Mouse (Mus musculus) cerebellum, adult 18-20 months (tissue): ENCODE data around the gene P2ry14.

Source experiments
- DNase-seq, 2 experiments: peaks; one replicate each; pipeline ENCODE4 v3.0.0; 2021

P2ry14 gene

DNA sequence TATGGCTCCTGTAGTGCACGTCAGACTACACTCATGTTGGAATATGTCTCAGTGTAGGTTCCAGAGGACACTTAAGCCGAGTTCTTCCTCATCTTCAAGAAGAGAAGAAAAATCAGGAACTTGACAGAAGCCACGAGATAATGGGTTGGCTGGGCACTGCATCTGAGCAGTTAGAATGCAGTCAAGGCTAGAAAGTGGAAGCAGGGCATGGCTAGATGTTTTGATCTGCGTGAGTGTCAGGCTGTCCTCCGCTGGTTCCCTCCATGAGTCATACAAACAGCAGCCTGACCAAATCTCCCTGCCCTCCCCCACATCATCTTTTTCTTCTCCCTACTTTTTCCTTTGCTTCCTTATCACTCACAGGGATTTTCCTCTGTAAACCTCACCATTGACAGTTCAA is at the start of gene P2ry14:
TSS of gene P2ry14 (minus strand) at position 195 of the 400 bp plus-strand sequence.
- DNase-seq, result no peak

DNA sequence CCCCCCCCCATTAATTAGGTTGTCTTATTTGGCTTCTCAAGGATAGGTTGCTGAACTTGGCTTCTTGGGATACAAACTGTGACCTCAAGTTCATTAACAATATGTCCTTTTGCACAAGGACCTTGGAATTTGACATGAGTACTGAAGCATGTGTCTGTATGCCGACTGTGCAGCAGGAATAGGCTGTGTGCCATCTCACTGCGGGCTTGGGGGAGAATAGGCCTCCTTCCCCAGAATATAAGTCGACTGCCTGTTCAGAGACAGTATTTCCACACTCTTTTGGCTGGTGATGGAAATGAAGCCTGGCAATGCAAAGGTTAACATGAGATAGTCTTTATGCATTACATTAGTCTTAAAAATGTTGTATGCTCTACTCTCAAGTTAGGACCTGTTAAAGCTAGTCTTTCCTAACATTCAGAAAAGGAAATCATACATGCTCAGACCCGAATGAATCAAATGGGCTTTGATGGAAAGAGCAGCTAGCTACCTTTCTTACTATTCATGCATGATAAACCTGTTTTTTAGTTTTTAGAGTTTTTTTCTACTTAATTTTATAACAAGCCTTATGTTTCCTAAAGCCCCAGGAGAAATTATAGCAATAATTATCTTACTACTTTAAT is 44.0 kb upstream of the P2ry14 start:
- peak; percentile 35 to 38 for DNase-seq

DNA sequence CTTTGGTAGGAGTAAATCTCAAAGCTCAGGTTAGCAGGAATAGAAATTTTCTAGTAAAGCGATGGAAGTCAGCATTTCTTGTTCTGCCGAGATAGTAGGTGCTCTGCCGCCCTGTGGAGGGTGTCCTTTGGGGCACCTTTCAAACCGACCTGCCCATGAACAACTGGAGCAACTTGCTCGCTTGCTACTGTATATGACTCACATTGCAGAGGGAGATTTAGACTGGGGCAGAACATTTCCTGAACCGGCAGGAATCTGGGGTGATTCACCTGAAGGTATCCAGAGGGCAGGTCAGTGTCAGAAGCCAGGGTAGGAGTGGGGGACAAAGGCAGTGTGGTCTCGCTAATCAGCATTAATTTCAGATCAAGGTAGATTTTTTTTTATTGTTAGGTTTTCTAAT is 41.5 kb upstream of the P2ry14 start, which contains the start of gene Gpr87:
TSS of gene Gpr87 (minus strand) at position 167 of the 400 bp plus-strand sequence.
- no peak for DNase-seq

DNA sequence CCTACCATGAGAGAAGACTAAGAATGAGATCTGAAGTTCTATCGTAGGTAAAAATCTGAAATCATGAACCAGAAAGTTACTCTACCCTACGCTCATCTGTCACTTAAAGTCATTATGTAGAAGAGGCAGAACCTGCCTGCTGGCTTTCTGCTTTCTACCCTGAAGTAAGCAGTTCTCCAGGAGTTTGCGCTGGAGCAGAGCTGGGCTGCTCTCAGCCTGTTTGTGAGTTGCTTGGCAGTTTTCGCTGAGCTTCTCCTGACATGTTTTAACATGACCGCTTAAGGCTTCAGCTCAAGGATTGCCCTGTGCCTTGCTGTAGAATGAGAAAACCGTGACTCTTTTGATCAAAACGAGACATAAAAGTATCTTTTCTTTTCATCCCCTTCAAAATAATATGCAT is 40.7 kb upstream of the P2ry14 start:
- DNase-seq, result no peak

DNA sequence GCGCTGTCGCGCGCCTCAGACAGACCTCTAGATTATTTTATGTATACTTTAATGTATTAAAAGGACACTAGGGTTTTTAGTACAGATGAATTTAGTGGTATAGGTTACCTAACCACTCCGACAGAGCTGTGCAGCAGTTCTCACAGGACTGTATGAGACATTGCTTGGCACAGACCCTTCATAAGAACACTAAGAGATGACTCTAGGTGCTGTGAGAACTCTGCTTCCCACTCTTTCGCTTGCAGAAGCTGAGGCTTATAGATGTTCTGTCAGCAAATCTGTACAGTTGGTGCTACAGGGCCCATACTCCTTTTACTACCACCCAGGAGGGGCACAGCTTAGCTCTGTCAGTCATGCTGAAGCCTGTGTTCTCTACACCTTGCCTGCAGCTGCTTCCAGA is 38.3 kb upstream of the P2ry14 start:
- DNase-seq, result no peak

DNA sequence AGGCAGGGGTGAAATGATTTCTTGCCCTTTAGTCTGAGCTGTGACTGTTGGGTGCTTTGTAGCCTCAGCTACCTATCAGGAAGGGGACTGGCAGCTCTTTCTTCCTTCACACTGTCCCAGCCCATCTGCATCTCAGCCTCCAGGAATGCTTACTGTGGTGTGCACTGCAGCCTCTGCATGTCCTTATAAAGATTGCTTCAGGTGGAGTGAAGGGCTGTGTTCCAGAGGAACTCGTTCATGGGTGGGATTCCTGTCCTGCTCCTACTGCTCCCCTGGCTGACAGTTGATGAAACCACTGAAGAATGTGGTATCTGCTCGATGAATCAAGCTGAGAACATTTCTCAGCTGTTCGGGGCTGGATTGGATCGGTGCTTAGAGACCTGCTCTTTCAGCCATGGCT is 33.9 kb upstream of the P2ry14 start:
- no peak for DNase-seq

DNA sequence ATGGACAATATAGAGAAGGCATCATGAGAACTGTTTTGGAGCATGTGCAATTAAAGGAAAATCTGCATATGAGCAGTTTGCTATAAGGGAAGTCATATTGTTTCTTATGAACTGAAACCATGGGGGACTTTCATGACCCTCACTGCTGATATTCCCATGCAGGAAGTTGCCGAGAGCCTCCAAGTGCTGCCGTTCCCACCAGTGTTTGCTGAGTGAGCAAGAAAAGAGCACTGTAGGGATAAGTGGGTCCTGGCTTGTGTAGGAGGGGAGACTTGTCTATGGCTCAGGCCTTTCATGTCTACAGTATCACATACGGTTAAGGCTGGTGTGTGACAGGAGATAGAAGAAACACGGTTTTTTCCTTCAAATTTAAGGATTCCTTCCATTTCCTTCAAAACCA is 32.2 kb upstream of the P2ry14 start:
- no peak for DNase-seq

DNA sequence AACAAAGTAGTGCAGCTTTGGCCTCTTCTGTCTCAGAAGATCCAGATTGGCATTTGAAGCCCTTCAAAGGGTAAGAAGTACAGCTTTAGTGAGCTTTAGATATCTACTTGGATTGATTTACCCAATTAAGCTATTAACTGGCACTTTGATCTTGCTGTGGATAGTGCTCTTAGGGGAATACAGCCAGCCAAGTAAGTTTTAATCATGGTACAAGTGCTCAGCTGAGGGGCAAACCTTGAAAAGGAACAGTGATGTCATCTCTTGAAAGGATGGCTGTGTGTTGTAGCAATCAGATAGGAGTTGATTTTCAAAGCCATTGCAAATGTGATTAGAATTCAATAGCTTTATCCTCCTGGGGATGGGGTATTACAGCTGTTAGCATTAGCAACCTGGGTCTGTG is 28.7 kb upstream of the P2ry14 start:
- no peak for DNase-seq

DNA sequence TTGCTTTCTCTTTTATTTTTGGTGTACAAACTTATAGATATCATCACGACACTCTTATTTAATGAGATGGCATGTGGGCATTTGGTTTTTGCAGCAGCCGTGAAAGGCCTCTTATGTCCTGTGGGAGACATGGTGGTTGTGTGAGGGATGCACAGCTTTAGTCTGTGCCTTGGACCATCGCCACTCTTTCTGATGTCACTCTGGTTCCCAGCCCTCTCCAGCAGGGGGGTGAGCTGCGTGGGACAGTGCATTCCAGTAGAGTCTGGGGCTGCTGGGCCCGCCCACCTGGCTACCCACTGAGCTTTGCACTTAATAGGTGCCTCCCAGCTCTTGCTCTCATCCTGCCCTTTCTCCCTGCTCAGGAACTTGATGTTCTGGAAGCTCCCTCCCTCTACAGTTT is 27.7 kb upstream of the P2ry14 start:
- peak; percentile 37 to 42 for DNase-seq

DNA sequence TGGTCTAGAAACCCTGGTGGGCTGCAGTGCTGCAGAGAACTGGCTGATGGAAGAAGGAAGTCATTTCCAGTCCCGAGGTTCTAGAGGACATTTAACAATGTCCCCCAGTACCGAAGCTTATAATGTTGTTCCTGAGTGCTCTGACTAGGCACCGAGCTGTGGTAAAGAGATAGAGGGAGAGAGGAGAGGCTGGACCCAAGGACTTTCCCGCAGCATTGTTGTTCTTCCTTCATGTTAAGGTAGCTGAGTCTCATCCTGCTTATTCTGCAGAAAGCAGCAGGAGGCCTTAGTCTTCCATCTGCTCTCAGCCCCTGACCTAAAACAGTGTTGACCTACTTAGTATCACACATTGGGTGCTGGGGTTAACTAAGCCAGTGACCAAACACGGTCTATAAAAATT is 23.5 kb upstream of the P2ry14 start:
- peak; percentile 78 to 86 for DNase-seq

DNA sequence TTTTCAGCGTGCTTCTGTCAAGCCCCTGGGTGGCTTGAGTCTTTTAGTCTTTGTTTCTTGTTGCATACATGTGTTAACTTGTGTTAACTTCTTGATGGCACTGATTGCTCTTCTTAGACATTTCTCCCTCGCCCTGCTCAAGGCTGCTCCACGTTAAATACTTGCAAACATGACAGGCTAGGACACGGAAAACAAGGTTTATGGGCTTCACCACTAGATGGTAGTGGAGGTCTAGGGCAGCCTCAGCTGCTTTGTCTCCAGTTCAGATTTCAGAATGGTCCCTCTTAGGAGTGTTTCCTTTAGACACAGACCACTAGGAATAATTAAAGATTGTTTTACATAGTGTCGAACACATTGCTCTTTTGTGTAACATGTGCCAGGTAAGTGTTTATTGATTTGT is 21.8 kb upstream of the P2ry14 start:
- DNase-seq, result peak; percentile 77 to 78

DNA sequence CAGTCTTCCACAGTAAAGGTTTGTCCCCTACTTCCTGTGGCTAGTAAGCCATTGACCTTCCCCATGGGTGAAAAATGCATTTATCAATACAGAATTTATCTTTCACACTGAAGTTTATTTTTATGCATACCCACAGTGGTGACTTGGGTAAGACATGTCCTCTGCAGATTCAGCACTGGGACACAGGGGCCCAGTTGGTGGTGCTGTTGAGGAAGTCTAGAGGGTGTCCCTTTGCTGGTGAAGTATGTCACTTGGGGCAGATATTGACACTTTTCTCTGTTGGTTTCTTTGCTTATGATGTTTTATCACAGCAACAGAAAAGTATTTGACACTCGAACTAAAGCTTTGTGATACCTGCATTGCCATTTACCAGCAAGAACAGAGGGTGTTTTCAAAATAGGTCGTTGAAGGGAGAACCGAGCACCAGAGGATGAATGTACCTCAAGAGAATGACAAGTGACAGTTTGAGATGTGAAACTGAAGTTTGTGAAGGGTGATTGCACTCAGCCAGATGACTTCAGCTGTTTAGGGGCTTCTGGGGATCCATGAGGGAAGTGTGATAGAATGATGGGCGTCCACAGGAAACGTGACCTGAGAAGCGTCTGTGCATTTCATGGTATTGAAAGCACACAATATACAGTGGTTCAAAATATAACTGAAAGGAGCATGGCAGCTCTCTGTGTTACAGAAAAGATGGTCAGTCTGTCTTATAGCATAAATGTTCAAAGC is 21.2 kb upstream of the P2ry14 start:
- peak in 1 of 2 experiments; percentile 35 for DNase-seq

DNA sequence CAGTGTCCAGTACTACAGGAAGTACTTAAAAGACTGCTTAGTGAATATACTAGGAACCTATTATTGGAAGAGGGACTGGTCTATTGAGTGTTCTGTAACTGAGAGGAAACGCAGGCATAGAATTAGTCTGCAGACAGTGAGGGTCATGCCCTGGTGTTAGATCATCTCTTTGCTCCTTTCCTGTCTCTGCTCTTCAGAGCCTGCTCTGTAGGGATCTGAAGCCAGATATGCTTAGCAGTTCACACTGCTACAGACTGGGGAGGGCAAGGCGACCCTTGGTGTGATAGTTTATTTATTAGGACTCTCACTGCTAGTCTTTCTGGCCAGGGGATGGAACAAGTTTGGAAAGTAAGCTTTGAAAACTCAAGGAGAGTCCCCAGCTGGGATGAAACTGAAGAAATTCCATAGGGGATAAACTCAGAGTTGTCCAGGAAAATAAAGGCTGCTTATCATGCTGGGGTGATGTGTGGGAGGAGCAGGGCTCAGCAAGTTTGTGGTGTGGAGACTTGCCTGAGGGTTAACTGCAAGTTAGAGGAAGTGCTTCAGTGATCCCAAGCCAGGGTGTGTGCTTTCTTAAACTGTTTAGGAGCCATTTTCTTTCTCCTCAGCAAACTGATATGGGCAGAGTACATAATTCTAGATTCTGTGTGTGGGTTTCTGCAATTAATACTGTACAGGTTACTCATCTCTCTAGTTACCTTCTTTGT is 16.7 kb upstream of the P2ry14 start:
- no peak for DNase-seq

DNA sequence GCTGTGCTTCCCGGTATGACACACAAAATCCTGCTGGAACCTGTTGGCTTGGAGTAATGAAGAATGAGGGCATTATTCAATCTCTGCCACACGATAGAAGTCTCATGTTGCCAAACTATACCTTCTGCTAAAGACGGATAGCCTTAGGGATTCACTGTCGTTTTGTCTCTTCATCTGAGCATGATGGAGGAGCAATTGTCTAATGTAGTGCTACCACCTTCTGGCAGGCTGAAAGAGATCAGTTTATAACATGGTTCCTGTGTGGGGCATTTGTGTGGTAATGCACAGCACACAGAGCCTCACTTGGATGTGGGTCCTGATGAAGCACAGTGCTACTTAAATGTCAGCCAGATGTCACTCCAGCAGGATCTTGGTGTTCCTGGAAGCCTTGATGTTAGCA is 15.8 kb upstream of the P2ry14 start:
- no peak for DNase-seq

DNA sequence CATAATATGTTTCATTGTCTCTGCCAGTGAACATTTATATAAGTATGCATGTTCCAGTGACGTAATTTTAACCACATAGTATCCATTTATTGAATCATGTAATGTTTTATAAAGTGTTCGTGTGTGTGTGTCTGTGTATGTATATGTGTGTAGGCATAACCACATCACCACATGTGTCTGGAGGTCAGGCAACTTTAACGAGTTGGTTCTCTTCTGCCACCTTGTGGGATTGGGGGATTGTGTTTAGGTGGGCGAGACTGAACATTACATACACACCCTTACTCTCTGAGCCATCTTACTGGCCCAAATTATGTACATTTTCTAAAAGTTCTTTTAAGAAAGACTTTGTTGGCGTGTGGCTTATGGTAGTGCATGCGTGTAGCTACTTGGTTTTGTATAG is 15.1 kb upstream of the P2ry14 start:
- DNase-seq, result no peak

DNA sequence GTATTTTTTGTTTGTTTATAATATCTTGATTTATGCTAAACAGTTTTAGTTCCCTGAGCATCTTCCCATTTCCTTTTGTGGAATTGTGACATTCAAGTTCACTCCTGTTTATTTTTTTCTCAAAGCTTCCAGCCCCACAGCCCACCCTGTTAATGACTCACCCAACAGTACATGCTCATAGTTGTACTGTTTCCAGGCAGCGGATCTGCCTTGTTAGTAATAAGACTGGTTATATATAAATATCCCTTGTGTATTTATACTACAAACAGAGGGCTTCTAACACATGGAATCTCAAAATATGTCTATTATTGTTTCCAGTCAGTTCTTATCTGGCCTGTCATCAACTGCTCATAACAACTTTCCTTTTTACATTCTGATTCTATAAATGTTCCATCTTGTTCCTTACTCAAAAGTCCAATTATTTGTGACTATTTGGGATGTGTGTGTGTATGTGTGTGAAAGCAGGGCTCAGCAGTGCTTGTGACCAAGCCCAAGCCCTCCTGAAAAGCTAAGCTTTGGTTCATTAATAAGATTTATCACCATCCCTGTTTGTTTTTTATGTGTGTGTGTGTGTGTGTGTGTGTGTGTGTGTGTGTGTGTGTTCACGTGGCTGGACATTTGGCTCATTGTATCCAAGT is 14.1 kb upstream of the P2ry14 start:
- DNase-seq, result no peak

DNA sequence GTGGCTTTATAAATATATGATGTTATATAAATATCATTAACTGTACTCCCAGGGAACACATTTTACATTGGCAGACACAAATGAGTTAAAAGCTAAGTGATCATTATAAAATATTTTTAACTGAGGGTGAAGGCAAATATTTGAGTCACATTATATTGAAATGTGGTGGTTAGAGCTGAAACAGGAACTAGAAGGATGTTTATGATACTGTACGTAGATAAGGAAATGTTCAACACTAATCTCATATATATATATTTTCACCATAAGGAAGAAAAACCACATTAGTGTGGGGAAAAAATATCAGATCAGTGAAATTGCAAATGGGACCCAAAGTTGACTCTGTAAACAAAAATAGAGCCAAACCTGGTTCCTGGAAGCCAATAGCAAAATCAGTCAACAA is 7.0 kb upstream of the P2ry14 start:
- DNase-seq, result no peak

DNA sequence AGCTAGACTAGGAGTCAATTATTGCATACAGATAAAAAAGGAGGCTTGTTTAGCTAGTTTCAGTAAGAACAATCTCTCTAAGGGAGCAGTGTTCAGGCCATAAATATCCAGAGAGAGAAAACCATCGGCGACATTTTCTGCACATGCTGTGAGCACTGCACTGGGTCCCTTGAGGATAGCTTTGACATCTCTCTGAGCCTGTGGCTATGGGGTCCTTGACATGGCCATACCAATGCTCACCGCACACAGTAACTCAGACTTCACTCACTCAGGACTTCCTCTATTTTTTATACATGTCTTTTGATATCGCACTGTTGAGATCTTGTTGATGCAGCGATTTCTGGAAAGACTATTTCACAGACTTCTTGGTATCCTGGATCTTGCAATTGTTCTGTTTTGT is 3.6 kb upstream of the P2ry14 start:
- no peak for DNase-seq

DNA sequence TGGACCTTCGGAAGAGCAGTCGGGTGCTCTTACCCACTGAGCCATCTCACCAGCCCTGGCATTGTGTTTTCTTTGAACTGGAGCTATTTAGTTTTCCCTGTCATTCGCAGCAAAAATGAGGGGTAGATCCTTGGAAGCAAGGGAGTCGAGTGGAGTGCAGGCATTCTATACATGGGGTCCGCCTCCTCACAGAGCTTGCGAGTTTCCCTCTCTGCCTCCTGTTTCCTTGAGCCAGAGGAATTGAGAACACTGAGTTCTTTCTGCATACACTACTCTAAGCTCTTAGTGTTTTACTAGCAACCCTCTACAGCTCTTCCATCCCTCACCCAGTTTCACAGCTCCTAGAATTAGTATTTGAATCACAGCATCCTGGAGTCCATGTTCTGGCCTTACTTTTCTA is 2.0 kb upstream of the P2ry14 start:
- no peak for DNase-seq

DNA sequence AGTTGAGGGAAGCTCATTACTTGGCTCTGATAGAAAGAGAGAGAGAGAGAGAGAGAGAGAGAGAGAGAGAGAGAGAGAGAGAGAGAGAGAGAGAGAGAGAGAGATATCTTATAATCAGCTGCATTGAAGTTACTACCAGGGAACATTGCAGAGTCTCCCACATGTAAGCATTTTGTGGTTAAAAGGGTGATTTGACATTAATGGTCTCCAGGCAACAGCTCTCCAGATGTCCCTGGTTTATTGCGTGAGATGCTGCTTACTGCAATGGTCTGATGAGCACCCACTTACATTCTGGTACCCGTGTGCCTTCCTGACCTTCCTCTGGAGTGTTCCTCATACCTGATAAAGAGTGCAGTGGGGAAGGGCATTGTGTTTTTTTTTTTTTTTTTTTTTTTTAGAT is 1.5 kb upstream of the P2ry14 start:
- DNase-seq, result no peak

DNA sequence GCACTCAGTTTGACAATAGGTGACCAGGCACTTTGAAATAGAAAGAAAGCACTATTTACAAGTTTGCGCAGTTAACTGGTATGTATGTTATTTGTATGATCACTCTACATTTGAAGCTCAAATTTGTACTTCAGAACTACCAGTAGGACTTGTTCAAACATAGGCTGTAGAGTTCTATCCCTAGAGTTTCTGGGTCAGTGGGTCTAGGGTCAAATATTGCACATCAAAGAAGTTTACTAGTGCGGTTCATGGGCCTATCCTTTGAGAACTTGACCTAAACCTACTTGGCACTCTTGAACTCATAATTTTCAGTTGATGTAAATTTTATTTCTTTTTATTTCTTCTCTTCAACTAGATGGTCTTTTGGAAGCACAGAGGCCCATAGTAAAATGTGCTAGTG is 2.8 kb downstream of the P2ry14 start:
- no peak for DNase-seq

DNA sequence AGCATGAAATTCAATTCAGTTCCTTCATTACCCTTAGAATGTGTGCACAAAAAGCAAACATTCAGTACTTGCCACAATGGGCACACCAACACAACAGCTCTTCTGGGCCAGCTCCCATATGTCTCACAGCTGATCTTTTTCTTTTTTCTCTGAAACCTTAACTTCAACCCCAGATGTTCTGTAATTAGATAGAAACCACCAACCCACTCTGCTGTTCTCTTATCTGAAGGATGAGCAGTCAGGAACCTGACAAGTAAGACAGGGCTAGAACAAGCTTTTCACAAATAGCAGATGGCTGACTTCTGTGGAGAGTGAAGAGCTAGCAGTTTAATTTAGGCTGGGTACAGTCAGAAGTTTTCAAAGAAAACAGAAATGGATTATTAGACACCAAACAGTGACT is 3.8 kb downstream of the P2ry14 start:
- DNase-seq, result no peak

DNA sequence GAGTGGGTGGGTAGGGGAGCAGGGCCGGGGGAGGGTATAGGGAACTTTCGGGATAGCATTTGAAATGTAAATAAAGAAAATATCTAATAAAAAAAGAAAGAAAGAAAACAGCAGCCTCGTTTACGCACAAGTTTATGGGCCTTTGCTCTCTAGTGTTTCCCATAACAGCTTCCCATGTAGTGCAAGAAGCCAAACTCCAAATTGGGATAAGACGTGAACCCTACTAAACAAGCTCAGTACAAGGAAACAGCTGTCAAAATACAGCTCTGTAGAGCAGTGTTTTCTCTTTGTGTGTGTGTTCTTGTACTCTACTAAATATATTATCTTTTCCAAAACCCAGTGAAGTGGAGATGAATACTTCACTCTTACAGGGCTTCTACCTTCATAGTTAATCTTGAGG is 8.2 kb downstream of the P2ry14 start:
- DNase-seq, result no peak
